Mouse (Mus musculus) adrenal gland, postnatal 25 days (tissue): ENCODE results near the gene Map1s. TPM values are rescaled to one million over a fixed set of nuclear protein-coding genes. Genes with fewer than 3 reads are reported as not detected.

Source experiments
- DNase-seq: peaks from one replicate; pipeline ENCODE4 v3.0.0; 2021; ENCODE audit warnings: mixed read lengths
- long read RNA-seq: library from polyadenylated mRNA; stranded (forward); transcript quantifications from one replicate; pipeline ENCODE4 v2.0.0, GENCODE M21; 2021
- total RNA-seq: library from RNA; stranded (reverse); gene quantifications from 2 replicates; pipeline ENCODE4 v1.2.3, GENCODE M21; 2021

The Map1s gene
- total RNA-seq: 26.3 and 42.6 TPM in 2 replicates
- long read RNA-seq, transcript Map1s-201 (7 exons, 3,314 nt): major isoform, 7 of 21 reads
- long read RNA-seq, partial matches to known transcripts: 10 of 21 reads
- long read RNA-seq, other reads (novel, unspliced or antisense): 4 of 21 reads

GRCm38 (mm10) chr8:70905831-70906736 lies at the start of gene Map1s:
Gene Map1s, plus strand, starts transcription at chr8:70905932.
- peak; percentile 85 for DNase-seq

- DNase-seq: no peak
Measured at GRCm38 (mm10) chr8:70856028-70856427, 49.7 kb upstream of the Map1s start.

- DNase-seq: peak; percentile 84
Measured at GRCm38 (mm10) chr8:70856541-70857197, 49.1 kb upstream of the Map1s start.

GRCm38 (mm10) chr8:70857516-70857915 lies 48.2 kb upstream of the Map1s start:
- DNase-seq: no peak

GRCm38 (mm10) chr8:70862824-70863641 lies 42.7 kb upstream of the Map1s start, which contains the start of gene Kcnn1:
Gene Kcnn1, minus strand, starts transcription at chr8:70863258.
- DNase-seq: no peak

- peak; percentile 38 for DNase-seq
Measured at GRCm38 (mm10) chr8:70863956-70864711, 41.6 kb upstream of the Map1s start.

GRCm38 (mm10) chr8:70864712-70865221 lies 41.0 kb upstream of the Map1s start:
- DNase-seq: peak; percentile 26

GRCm38 (mm10) chr8:70865350-70866000 lies 40.3 kb upstream of the Map1s start:
- DNase-seq: peak; percentile 98

- DNase-seq: no peak
Measured at GRCm38 (mm10) chr8:70866001-70866520, 39.7 kb upstream of the Map1s start.

- DNase-seq: no peak
Measured at GRCm38 (mm10) chr8:70866566-70866965, 39.2 kb upstream of the Map1s start.

- DNase-seq: peak; percentile 56
Measured at GRCm38 (mm10) chr8:70868559-70869198, 37.1 kb upstream of the Map1s start.

GRCm38 (mm10) chr8:70869199-70869571 lies 36.5 kb upstream of the Map1s start:
- DNase-seq: no peak

- DNase-seq: peak; percentile 77
Measured at GRCm38 (mm10) chr8:70869601-70870041, 36.1 kb upstream of the Map1s start.

- no peak for DNase-seq
Measured at GRCm38 (mm10) chr8:70871195-70871807, 34.4 kb upstream of the Map1s start.

- no peak for DNase-seq
Measured at GRCm38 (mm10) chr8:70872643-70873363, 32.9 kb upstream of the Map1s start.

- DNase-seq: peak; percentile 97
Measured at GRCm38 (mm10) chr8:70873364-70873985, 32.3 kb upstream of the Map1s start, which contains the start of gene Ccdc124. Gene Ccdc124, minus strand, starts transcription at chr8:70873935.

- no peak for DNase-seq
Measured at GRCm38 (mm10) chr8:70874441-70874840, 31.3 kb upstream of the Map1s start.

- no peak for DNase-seq
Measured at GRCm38 (mm10) chr8:70876382-70876781, 29.4 kb upstream of the Map1s start.
